Mouse (Mus musculus) adrenal gland, adult 2 months (tissue): ENCODE measurements at regions not wholly inside any gene's neighbourhood (a gene's known extent, or its start where the extent isn't known, plus 50 kb on each side); places are given as distances from the start of the nearest gene placed in this dataset.

ENCODE experiments used
- DNase-seq: peaks from one replicate; pipeline ENCODE4 v3.0.0; 2021

- DNase-seq: no peak
These were observed 202.0 kb downstream of the Gm11146 start for GRCm38 (mm10) chr16:77399846-77400275.

GRCm38 (mm10) chr16:77394054-77394716, 207.7 kb downstream of the Gm11146 start:
- peak; percentile 36 for DNase-seq

GRCm38 (mm10) chr16:77393470-77393869, 208.4 kb downstream of the Gm11146 start:
- DNase-seq: no peak

- no peak for DNase-seq
These were observed 209.7 kb downstream of the Gm11146 start for GRCm38 (mm10) chr16:77392205-77392604.

- DNase-seq: no peak
These were observed 217.7 kb downstream of the Gm11146 start for GRCm38 (mm10) chr16:77384021-77384729.

GRCm38 (mm10) chr16:77382790-77383189, 219.1 kb downstream of the Gm11146 start:
- DNase-seq: no peak

- no peak for DNase-seq
These were observed 229.1 kb downstream of the Gm11146 start for GRCm38 (mm10) chr16:77372768-77373167.

GRCm38 (mm10) chr16:77369810-77370209, 232.1 kb downstream of the Gm11146 start:
- DNase-seq: no peak

- DNase-seq: no peak
These were observed 236.6 kb downstream of the Gm11146 start for GRCm38 (mm10) chr16:77365254-77365653.

- DNase-seq: no peak
These were observed 237.5 kb downstream of the Gm11146 start for GRCm38 (mm10) chr16:77364439-77364838.

- no peak for DNase-seq
These were observed 242.7 kb downstream of the Gm11146 start for GRCm38 (mm10) chr16:77359190-77359589.

- no peak for DNase-seq
These were observed 246.6 kb downstream of the Gm11146 start for GRCm38 (mm10) chr16:77355260-77355659.

GRCm38 (mm10) chr16:77354201-77354712, 247.6 kb downstream of the Gm11146 start:
- no peak for DNase-seq

GRCm38 (mm10) chr16:77346128-77346527, 255.8 kb downstream of the Gm11146 start:
- DNase-seq: peak; percentile 20

- DNase-seq: no peak
These were observed 269.6 kb downstream of the Gm11146 start for GRCm38 (mm10) chr16:77332285-77332684.

GRCm38 (mm10) chr16:77330996-77331395, 270.9 kb downstream of the Gm11146 start:
- DNase-seq: peak; percentile 65

- peak; percentile 64 for DNase-seq
These were observed 272.0 kb downstream of the Gm11146 start for GRCm38 (mm10) chr16:77329711-77330530.

- DNase-seq: peak; percentile 78
These were observed 272.7 kb downstream of the Gm11146 start for GRCm38 (mm10) chr16:77329160-77329691.

GRCm38 (mm10) chr16:77328628-77329159, 273.2 kb downstream of the Gm11146 start:
- DNase-seq: no peak

- DNase-seq: no peak
These were observed 273.8 kb downstream of the Gm11146 start for GRCm38 (mm10) chr16:77328049-77328448.

- DNase-seq: peak; percentile 42
These were observed 279.6 kb downstream of the Gm11146 start for GRCm38 (mm10) chr16:77322338-77322737.

GRCm38 (mm10) chr16:77318150-77318549, 283.7 kb downstream of the Gm11146 start:
- no peak for DNase-seq
